Mouse (Mus musculus): ENCODE measurements around the gene Auts2.
A peak's percentile ranks its signal among the peaks of the same experiment; 100 is the strongest.

GRCm38 (mm10) chr5:131422737-131423136, 1120.4 kb downstream of the Auts2 start:
- TF ChIP-seq POLR2A (IDR thresholded peaks at IDR 0.05; ENCODE audit: insufficient read depth, low read depth, low read length), result no peak
- TF ChIP-seq CTCF (IDR thresholded peaks at IDR 0.05), result peak; percentile 47
- TF ChIP-seq EP300 (IDR thresholded peaks at IDR 0.05; ENCODE audit: insufficient read depth, low read depth, low read length), result no peak

Data from heart, adult 2 months (tissue).